Mouse (Mus musculus) myocyte (in vitro differentiated cells): ENCODE measurements around the gene Rpp25l.

Experiments
- CEBPB ChIP-seq: IDR thresholded peaks from 2 replicates; pipeline ENCODE4 v1.6.1; 2011; ENCODE audit warnings: mild to moderate bottlenecking, moderate library complexity; ENCODE audit not compliant: poor library complexity, insufficient read depth, severe bottlenecking
- E2F4 ChIP-seq: IDR thresholded peaks from one replicate; pipeline ENCODE4 v1.6.1; 2011; ENCODE audit warnings: mild to moderate bottlenecking, control low read depth, moderate library complexity; ENCODE audit not compliant: insufficient read depth
- MAX ChIP-seq: IDR thresholded peaks from one replicate; pipeline ENCODE4 v1.6.1; 2011; ENCODE audit warnings: low read depth, mild to moderate bottlenecking, control low read depth
- POLR2A ChIP-seq: IDR thresholded peaks from one replicate; pipeline ENCODE4 v1.6.1; 2011; ENCODE audit warnings: low read depth, mild to moderate bottlenecking, control low read depth, moderate library complexity; ENCODE audit not compliant: insufficient read length
- POLR2AphosphoS2 ChIP-seq: IDR thresholded peaks from one replicate; pipeline ENCODE4 v1.6.1; 2011; ENCODE audit warnings: low read depth, control low read depth; ENCODE audit not compliant: insufficient read length
- TCF12 ChIP-seq: IDR thresholded peaks from one replicate; pipeline ENCODE4 v1.6.1; 2011; ENCODE audit warnings: mild to moderate bottlenecking, control low read depth; ENCODE audit not compliant: poor library complexity, insufficient read depth, severe bottlenecking
- USF1 ChIP-seq: IDR thresholded peaks from one replicate; pipeline ENCODE4 v1.6.1; 2011; ENCODE audit warnings: low read depth, mild to moderate bottlenecking, control low read depth, moderate library complexity

DNA sequence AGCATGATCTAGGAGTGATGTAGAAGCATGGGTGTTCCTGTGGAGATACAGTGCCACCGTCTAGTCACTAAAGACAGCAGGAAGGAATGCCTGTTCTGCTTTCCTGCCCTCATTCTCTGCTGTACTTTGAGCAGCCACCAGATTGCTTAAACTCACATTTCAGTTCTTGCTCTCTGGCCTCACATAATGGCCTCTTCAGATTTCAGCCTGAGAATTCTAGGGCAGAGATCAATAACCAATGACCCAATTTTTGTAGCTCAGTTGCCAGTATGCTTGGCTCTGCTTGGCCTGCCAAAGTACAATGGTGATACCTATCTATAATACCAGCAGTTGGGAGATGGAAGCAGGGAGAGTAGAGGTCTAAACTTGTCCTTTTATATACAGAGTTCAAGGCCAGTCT lies 31.7 kb upstream of the Rpp25l start:
- TF ChIP-seq POLR2A, result no peak
- TF ChIP-seq USF1, result no peak
- TF ChIP-seq POLR2AphosphoS2, result no peak
- TF ChIP-seq CEBPB, result no peak
- TF ChIP-seq MAX, result no peak
- no peak for TF ChIP-seq E2F4
- TF ChIP-seq TCF12, result no peak
